ENCODE assay signal across 26 mouse cellular contexts in the genomic region with DNA sequence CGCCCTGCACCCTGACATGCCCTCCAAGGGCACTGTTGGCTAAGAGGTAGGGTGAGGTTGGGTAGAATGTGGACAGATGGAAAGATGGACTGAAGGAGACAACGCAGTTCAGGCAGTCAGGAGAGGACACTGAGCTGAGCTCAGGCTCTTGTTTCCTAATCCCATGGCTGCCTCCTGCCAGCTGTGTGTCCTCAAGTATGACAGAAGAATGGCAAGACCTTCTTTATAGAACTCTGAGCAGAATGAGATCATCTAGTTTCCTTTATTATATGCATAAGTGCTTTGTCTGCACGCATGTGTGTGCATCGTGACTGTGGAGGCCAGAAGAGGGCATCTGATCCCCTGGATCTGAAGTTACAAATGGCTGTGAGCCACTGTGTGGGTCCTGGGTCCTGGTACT.
DNase-seq lines count a peak whose midpoint lies in the region; ATAC-seq and TF ChIP-seq lines count a peak whose summit lies in the region.
"Had no signal": no experiment of that assay in that cellular context is flagged by ENCODE, and none has a peak within 500 bp of the region (broad histone marks: within the 10 kb centered on the region; RNA-seq: fewer than 3 reads in every experiment).

No protein-coding gene starts in this region.

- H3K4me2 ChIP-seq in heart, embryonic 12.5 days, result no peak overlapping the region
- H3K4me2 ChIP-seq in lung, postnatal 0 days (replicated peaks; ENCODE audit: low read depth, low read length), result no peak overlapping the region
- H3K4me2 ChIP-seq: embryonic facial prominence, embryonic 13.5 days; forebrain, embryonic 15.5 days; intestine, embryonic 15.5 days; limb, embryonic 12.5 days; midbrain, embryonic 12.5 days; neural tube, embryonic 15.5 days had no signal

- peak; percentile 27; the same call in 1 of the 2 replicates for TF ChIP-seq EP300 in lung, postnatal 0 days (IDR thresholded peaks at IDR 0.05)

- H3K27ac ChIP-seq in heart, embryonic 10.5 days, result 0 out of 2 replicates have a peak overlapping the region, but pooled peaks have one; percentile 10
- H3K27ac ChIP-seq in heart, embryonic 12.5 days (ENCODE audit: poor library complexity, severe bottlenecking), result no peak overlapping the region
- no peak overlapping the region for H3K27ac ChIP-seq in lung, postnatal 0 days (ENCODE audit: low read length)
- H3K27ac ChIP-seq: embryonic facial prominence, embryonic 13.5 days; forebrain, embryonic 15.5 days; intestine, embryonic 15.5 days; limb, embryonic 12.5 days; midbrain, embryonic 12.5 days; neural tube, embryonic 15.5 days had no signal

- ATAC-seq in heart, embryonic 12.5 days (ENCODE audit: insufficient number of reproducible peaks, low FRiP score), result no peak
- peak; percentile 48 for ATAC-seq in lung, postnatal 0 days
- ATAC-seq: CD4-positive, CD25-positive, alpha-beta regulatory T cell, adult 4 months; forebrain, embryonic 15.5 days; hindbrain, embryonic 16.5 days; intestine, embryonic 15.5 days had no signal

- H3K9me3 ChIP-seq in heart, embryonic 10.5 days, result no peaks in the 10 kb centered on the region
- no peaks in the 10 kb centered on the region for H3K9me3 ChIP-seq in heart, embryonic 12.5 days (replicated peaks)
- no peaks in the 10 kb centered on the region for H3K9me3 ChIP-seq in lung, postnatal 0 days (ENCODE audit: low read length)
- H3K9me3 ChIP-seq: embryonic facial prominence, embryonic 13.5 days; forebrain, embryonic 15.5 days; intestine, embryonic 15.5 days; limb, embryonic 12.5 days; midbrain, embryonic 12.5 days; neural tube, embryonic 15.5 days had no signal

- 88% methylated on average over 4 of the region's 4 CpGs for WGBS in heart, embryonic 10.5 days
- 89% methylated on average over 4 of the region's 4 CpGs for WGBS in heart, embryonic 12.5 days
- WGBS in lung, postnatal 0 days, result 61% methylated on average over 4 of the region's 4 CpGs

- no peaks in the 10 kb centered on the region for H3K27me3 ChIP-seq in heart, embryonic 10.5 days (ENCODE audit: insufficient read depth, poor library complexity, severe bottlenecking)
- no peaks in the 10 kb centered on the region for H3K27me3 ChIP-seq in heart, embryonic 12.5 days (replicated peaks)
- H3K27me3 ChIP-seq in lung, postnatal 0 days (replicated peaks; ENCODE audit: insufficient read depth, low read length), result no peaks in the 10 kb centered on the region
- H3K27me3 ChIP-seq: embryonic facial prominence, embryonic 13.5 days; forebrain, embryonic 15.5 days; intestine, embryonic 15.5 days; limb, embryonic 12.5 days; midbrain, embryonic 12.5 days; neural tube, embryonic 15.5 days had no signal

- no peak overlapping the region for H3K9ac ChIP-seq in heart, embryonic 12.5 days
- H3K9ac ChIP-seq in lung, postnatal 0 days (replicated peaks; ENCODE audit: low read depth), result no peak overlapping the region
- H3K9ac ChIP-seq: embryonic facial prominence, embryonic 13.5 days; forebrain, embryonic 15.5 days; intestine, embryonic 15.5 days; limb, embryonic 12.5 days; midbrain, embryonic 12.5 days; neural tube, embryonic 15.5 days had no signal

- H3K4me3 ChIP-seq in heart, embryonic 10.5 days, result no peak overlapping the region
- no peak overlapping the region for H3K4me3 ChIP-seq in heart, embryonic 12.5 days
- no peak overlapping the region for H3K4me3 ChIP-seq in lung, postnatal 0 days (ENCODE audit: low read depth, low read length)
- H3K4me3 ChIP-seq: embryonic facial prominence, embryonic 13.5 days; forebrain, embryonic 15.5 days; intestine, embryonic 15.5 days; layer of hippocampus, adult 2 months; limb, embryonic 12.5 days; midbrain, embryonic 12.5 days; neural tube, embryonic 15.5 days had no signal

- H3K4me1 ChIP-seq in heart, embryonic 10.5 days, result peaks cover 74% of the 10 kb centered on the region
- peaks cover 64% of the 10 kb centered on the region for H3K4me1 ChIP-seq in heart, embryonic 12.5 days (replicated peaks)
- peaks cover 7% of the 10 kb centered on the region for H3K4me1 ChIP-seq in lung, postnatal 0 days (ENCODE audit: insufficient read depth, low read depth, low read length)

- TF ChIP-seq CTCF in lung, postnatal 0 days (IDR thresholded peaks at IDR 0.05), result peak; percentile 29

- DNase-seq in heart, embryonic 10.5 days (ENCODE audit: low spot score), result no peak
- DNase-seq in kidney, postnatal 14 days, result peak; percentile 34
- no peak for DNase-seq in kidney, adult 8-10 months
- DNase-seq in lung, postnatal 0 days (ENCODE audit: low spot score), result peak; percentile 82
- no peak for DNase-seq in lung, postnatal 10 days
- no peak for DNase-seq in left cerebral cortex, adult 9 months (ENCODE audit: low spot score in 2 of 2)
- DNase-seq: adrenal gland, postnatal 25 days; cerebellum, adult 8-10 months; cerebellum, postnatal 36 days; embryo, embryonic 11 days; kidney, postnatal 25 days; lung, adult 18-20 months; right cerebral cortex, adult 18-20 months; right cerebral cortex, postnatal 4 days; thymus, adult 18-20 months; thymus, postnatal 36 days had no signal

- peaks cover 14% of the 10 kb centered on the region for H3K36me3 ChIP-seq in heart, embryonic 10.5 days
- H3K36me3 ChIP-seq in heart, embryonic 12.5 days, result peaks cover 14% of the 10 kb centered on the region
- H3K36me3 ChIP-seq in lung, postnatal 0 days (ENCODE audit: insufficient read depth, low read length), result no peaks in the 10 kb centered on the region
- H3K36me3 ChIP-seq: forebrain, embryonic 15.5 days; intestine, embryonic 15.5 days; midbrain, embryonic 12.5 days had no signal

Comparison
In these comparisons a context has a peak if more than half of its experiments do, and no peak if none do; other contexts are left out.
1. DNase-seq: peak in kidney, postnatal 14 days (single experiment) and lung, postnatal 0 days (single experiment); none in heart, embryonic 10.5 days (single experiment), kidney, adult 8-10 months (0 of 2), lung, postnatal 10 days (single experiment) and left cerebral cortex, adult 9 months (0 of 2).